Mouse (Mus musculus) adrenal gland, postnatal 14 days (tissue): ENCODE data around the gene Pgm5. TPM values are rescaled to one million over a fixed set of nuclear protein-coding genes. Genes with fewer than 3 reads are reported as not detected.

Source experiments
- DNase-seq: peaks from one replicate; pipeline ENCODE4 v3.0.0; 2021; ENCODE audit warnings: mixed read lengths
- total RNA-seq: library from RNA; stranded (reverse); gene quantifications from 2 replicates; pipeline ENCODE4 v1.2.3, GENCODE M21; 2021

Gene Pgm5
- total RNA-seq, 1 experiment from 2014 or later = 60.3 TPM

DNA sequence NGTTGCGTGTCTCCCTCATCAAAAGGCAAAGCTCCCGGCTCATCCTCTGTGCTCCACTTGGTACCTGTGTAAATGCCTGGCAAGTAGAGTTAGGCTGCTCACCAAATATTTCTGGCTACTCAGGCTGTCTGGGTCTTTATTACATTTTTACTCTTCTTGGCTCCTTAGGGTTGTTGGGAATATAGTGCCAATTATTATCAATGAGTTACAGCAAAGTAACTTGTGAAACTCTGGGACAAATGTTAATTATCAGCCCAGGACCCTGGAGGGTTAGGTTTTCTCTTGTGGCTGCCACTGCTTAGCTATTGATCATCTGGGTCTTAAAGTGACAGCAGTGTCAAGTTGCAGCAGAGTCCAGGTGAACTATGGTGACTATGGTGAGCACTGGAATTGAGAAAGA, 199.3 kb downstream of the Pgm5 start:
- no peak for DNase-seq

DNA sequence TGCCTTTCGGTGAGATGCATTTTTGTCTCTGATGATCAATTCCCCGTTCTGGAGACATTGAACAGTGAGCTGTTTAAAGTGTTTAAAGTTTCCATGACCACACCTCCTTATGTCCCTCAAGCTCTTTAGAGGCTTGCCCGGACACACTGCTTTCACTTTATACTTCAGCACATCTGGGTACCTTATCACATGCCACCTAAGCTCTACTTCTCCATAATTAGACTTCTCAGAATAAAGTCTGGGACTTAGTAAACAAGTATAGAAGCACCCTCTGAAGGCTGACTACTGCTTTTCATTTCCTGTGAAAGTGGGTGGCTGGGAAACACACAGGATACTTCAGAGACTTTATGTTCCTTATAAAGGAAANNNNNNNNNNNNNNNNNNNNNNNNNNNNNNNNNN, 204.7 kb downstream of the Pgm5 start:
- DNase-seq = no peak

- DNase-seq = no peak
These were observed 208.3 kb downstream of the Pgm5 start for GRCm38 (mm10) chr19:24653230-24653799.

- no peak for DNase-seq
These were observed 209.2 kb downstream of the Pgm5 start for GRCm38 (mm10) chr19:24652342-24653019.

GRCm38 (mm10) chr19:24651595-24651994, 210.1 kb downstream of the Pgm5 start:
- DNase-seq = no peak

- DNase-seq = no peak
These were observed 211.2 kb downstream of the Pgm5 start for GRCm38 (mm10) chr19:24650428-24650827.

DNA sequence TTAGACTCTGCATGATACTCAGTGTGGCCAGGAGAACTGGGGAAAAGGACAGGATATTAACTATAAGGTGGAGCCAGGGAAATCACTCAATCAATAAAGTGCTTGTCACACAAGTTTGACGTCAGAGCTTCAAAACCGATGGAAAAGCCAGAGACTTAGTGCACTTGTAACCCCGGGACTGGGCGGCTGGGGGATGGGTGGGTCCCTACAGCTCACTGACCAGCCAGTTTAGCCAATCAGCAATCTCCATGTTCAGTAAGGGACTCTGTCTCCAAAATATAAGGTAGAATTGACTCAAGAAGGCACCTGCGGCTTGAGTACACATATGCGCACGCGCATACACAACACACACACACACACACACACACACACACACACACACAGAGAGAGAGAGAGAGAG, 213.6 kb downstream of the Pgm5 start:
- no peak for DNase-seq

DNA sequence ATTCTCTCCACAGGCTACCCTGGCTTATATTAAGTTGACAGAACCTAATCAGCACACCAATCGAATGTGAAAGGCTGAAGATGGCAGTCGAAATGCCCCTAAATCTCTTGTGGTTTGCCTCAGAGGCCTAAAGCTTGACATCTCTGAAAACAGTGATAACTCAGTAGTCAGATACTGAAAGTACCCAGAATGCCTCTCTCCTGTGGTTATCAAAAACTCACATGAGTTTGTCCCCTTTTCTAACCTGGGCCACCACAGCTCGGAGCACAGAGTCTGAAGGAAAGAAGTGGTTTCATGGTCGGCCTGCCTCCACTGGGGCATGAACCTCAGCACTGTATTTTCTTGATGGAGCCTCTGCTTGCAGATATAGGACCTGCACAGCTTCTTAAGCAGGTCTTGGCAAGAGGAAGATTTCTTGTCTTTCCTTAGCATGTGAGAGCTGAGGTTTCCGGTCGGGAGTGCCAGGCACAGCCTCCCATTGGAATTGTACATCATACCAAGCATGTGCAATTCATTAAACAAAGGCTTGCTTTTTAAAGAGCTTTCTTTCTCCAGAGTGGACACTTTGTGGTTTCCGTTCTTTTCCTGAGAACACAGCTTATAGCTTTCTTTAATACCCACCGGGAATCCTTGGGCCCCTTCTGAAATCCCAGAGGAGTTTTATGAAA, 215.4 kb downstream of the Pgm5 start:
- DNase-seq = no peak

- no peak for DNase-seq
These were observed 216.7 kb downstream of the Pgm5 start for GRCm38 (mm10) chr19:24644971-24645370.

- no peak for DNase-seq
These were observed 220.7 kb downstream of the Pgm5 start for GRCm38 (mm10) chr19:24640982-24641381.

DNA sequence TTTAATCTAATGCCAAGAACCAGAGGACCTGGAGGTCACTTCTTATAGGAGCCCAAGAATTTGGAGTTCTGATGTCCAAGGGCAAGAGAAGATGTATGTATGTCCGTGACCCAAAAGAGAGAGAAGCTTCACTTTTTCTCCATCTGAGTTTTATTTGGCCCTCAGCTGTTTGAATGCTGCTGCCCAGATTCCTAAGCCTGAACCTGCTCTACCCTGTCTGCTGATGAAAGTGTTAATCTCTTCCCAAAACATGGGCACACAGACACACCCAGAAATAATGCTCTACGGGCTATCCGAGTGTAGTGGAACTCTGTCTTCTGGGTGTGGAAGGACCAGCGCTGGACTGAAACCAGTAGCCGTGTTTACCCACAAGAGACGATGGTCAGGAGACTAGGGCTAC, 223.7 kb downstream of the Pgm5 start:
- DNase-seq = no peak

GRCm38 (mm10) chr19:24636616-24637015, 225.0 kb downstream of the Pgm5 start:
- DNase-seq = no peak

- DNase-seq = peak; percentile 84
These were observed 227.1 kb downstream of the Pgm5 start for GRCm38 (mm10) chr19:24634602-24635001.

Other genes with a start within 250 kb of the Pgm5 start
- 0.30 and 0.33 TPM in 2 replicates for gene Tmem252, start 187.8 kb downstream of the Pgm5 start, total RNA-seq
- gene Gm10053, start 13.8 kb upstream of the Pgm5 start, total RNA-seq = 547 and 580 TPM in 2 replicates
- not detected in 2 replicates for gene Foxd4, start 39.3 kb upstream of the Pgm5 start, total RNA-seq
- gene Cbwd1, start 99.8 kb upstream of the Pgm5 start, total RNA-seq = 11.8 and 12.2 TPM in 2 replicates
- gene Dock8, start 137.7 kb upstream of the Pgm5 start, total RNA-seq = 33.1 and 33.8 TPM in 2 replicates